Mouse (Mus musculus) macrophage (primary cell): ENCODE results near the gene Fpr-rs4. TPM values are rescaled to one million over a fixed set of nuclear protein-coding genes. Genes with fewer than 3 reads are reported as not detected.
"Not testable (repeated sequence)": the region's sequence is repeated elsewhere in the genome, so short reads cannot be mapped to it uniquely, and the experiment has no call there.

ENCODE experiments used
- H3K27ac ChIP-seq: fragments of 350-480 bp; formaldehyde crosslinking; 2 replicates; pipeline ENCODE4 v1.9.0; 2021
- H3K36me3 ChIP-seq: fragments of 350-480 bp; formaldehyde crosslinking; 2 replicates; pipeline ENCODE4 v1.9.0; 2021; ENCODE audit errors: inconsistent target
- H3K4me3 ChIP-seq: fragments of 350-480 bp; formaldehyde crosslinking; 2 replicates; pipeline ENCODE4 v1.9.0; 2021; ENCODE audit errors: inconsistent target
- H3K79me2 ChIP-seq: fragments of 350-480 bp; formaldehyde crosslinking; 2 replicates; pipeline ENCODE4 v1.9.0; 2021; ENCODE audit errors: inconsistent target
- WGBS: methylation state at CpG from one replicate; pipeline ENCODE4 v1.1.7; 2026; ENCODE audit warnings: inconsistent platforms; ENCODE audit not compliant: missing documents; 5-methylcytosine and 5-hydroxymethylcytosine counted together
- polyA plus RNA-seq: library from polyadenylated mRNA; stranded (reverse); fragments of 250-400 nt; gene quantifications from 3 replicates; pipeline ENCODE4 v1.2.4, GENCODE M21; 2018; ENCODE audit warnings: inconsistent platforms
- total RNA-seq, 78 experiments: library from RNA; depleted of rRNA; stranded (reverse); fragments of 250-400 nt; gene quantifications; 1 replicate in 9 of 78; 2 replicates in 24 of 78; 3 replicates in 43 of 78; 4 replicates in 2 of 78; pipeline ENCODE4 v1.2.4; 2018; ENCODE audit warnings: inconsistent platforms in 56 of 78

Gene Fpr-rs4
- total RNA-seq (2018; cell fraction: chromatin; rRNA removed), result not detected
- not detected for total RNA-seq (2018; cell fraction: cytosol; rRNA removed)
- not detected for total RNA-seq (2018; cell fraction: nucleus; rRNA removed)
- not detected in 3 replicates for polyA plus RNA-seq

GRCm38 (mm10) chr17:18021433-18021832, at the start of gene Fpr-rs4:
Gene Fpr-rs4 (plus strand): TSS chr17:18021733.
- WGBS, result 65% methylated on average over 2 of the region's 2 CpGs
- H3K79me2 ChIP-seq, result no peaks in the 10 kb centered on the region
- H3K4me3 ChIP-seq, result no peak within 1 kb of the TSS
- H3K27ac ChIP-seq, result no peak within 1 kb of the TSS
- no peaks in the 10 kb centered on the region for H3K36me3 ChIP-seq

GRCm38 (mm10) chr17:17973443-17973842, 48.1 kb upstream of the Fpr-rs4 start:
- Histone ChIP-seq H3K27ac (no peak overlapping the region), H3K79me2 (no peaks in the 10 kb centered on the region), H3K4me3 (no peak overlapping the region), H3K36me3 (no peaks in the 10 kb centered on the region)
- 8% methylated on average over 1 of the region's 1 CpGs for WGBS

- H3K79me2 ChIP-seq, H3K27ac ChIP-seq, H3K4me3 ChIP-seq, H3K36me3 ChIP-seq: not testable (repeated sequence)
- WGBS, result 72% methylated on average over 2 of the region's 2 CpGs
Measured at GRCm38 (mm10) chr17:17981232-17981631, 40.3 kb upstream of the Fpr-rs4 start.

GRCm38 (mm10) chr17:18004752-18005151, 16.8 kb upstream of the Fpr-rs4 start:
- 100% methylated on average over 1 of the region's 1 CpGs for WGBS
- no peaks in the 10 kb centered on the region for H3K36me3 ChIP-seq
- H3K27ac ChIP-seq, result no peak overlapping the region
- no peak overlapping the region for H3K4me3 ChIP-seq
- H3K79me2 ChIP-seq, result no peaks in the 10 kb centered on the region

GRCm38 (mm10) chr17:18049124-18049523, 27.6 kb downstream of the Fpr-rs4 start, which contains the start of gene Vmn2r124:
Gene Vmn2r124 (plus strand): TSS chr17:18049424.
- 50% methylated on average over 2 of the region's 2 CpGs for WGBS
- no peaks in the 10 kb centered on the region for H3K79me2 ChIP-seq
- no peak within 1 kb of the TSS for H3K27ac ChIP-seq
- H3K4me3 ChIP-seq, result no peak within 1 kb of the TSS
- H3K36me3 ChIP-seq, result no peaks in the 10 kb centered on the region

Other genes starting within 250 kb of the Fpr-rs4 start
- 0.64 to 1.0 TPM (median 0.86 TPM) in 3 replicates for gene Spaca6, start 194.6 kb upstream of the Fpr-rs4 start, polyA plus RNA-seq
- gene Has1, start 166.5 kb upstream of the Fpr-rs4 start, polyA plus RNA-seq, result not detected in 3 replicates
- 1.2 to 2.3 TPM (median 2.2 TPM) in 3 replicates for gene Fpr1, start 137.8 kb upstream of the Fpr-rs4 start, polyA plus RNA-seq
- 1.1 to 6.3 TPM (median 2.6 TPM) in 3 replicates for gene Fpr2, start 133.9 kb upstream of the Fpr-rs4 start, polyA plus RNA-seq
- not detected in 3 replicates for gene Fpr3, start 133.9 kb upstream of the Fpr-rs4 start, polyA plus RNA-seq
- gene Vmn2r124, start 27.7 kb downstream of the Fpr-rs4 start, polyA plus RNA-seq, result not detected in 3 replicates
- gene Vmn2r91, start 63.3 kb downstream of the Fpr-rs4 start, polyA plus RNA-seq, result not detected in 3 replicates
- gene Vmn2r92, start 130.2 kb downstream of the Fpr-rs4 start, polyA plus RNA-seq, result not detected in 3 replicates